Mouse (Mus musculus) forebrain, postnatal 0 days (tissue): ENCODE measurements at regions not wholly inside any gene's neighbourhood (a gene's known extent, or its start where the extent isn't known, plus 50 kb on each side); places are given as distances from the start of the nearest gene placed in this dataset.
A peak's percentile ranks its signal among the peaks of the same experiment; 100 is the strongest.

ENCODE experiments used
- ATAC-seq: fragments of 200-750 bp; cut with Nextera tagmentation; 2 replicates; pipeline ENCODE4 v1.8.0; 2017; ENCODE audit warnings: mild to moderate bottlenecking, moderate library complexity
- DNase-seq: peaks from one replicate; pipeline ENCODE4 v3.0.0-alpha.2; 2015
- H3K27ac ChIP-seq: fragments of 300-500 bp; sonication (generic); 2 replicates; pipeline ENCODE4 v1.5.1; 2014; ENCODE audit warnings: low read depth, mild to moderate bottlenecking, antibody characterized with exemption, low read length, moderate library complexity, mixed read lengths
- H3K27me3 ChIP-seq: fragments of 300-500 bp; sonication (generic); 2 replicates; pipeline ENCODE4 v1.6.1; 2014; ENCODE audit warnings: mild to moderate bottlenecking, low read length, mixed read lengths; ENCODE audit not compliant: insufficient read depth
- H3K36me3 ChIP-seq: fragments of 300-500 bp; sonication (generic); 2 replicates; pipeline ENCODE4 v1.6.1; 2014; ENCODE audit warnings: mild to moderate bottlenecking, moderate library complexity; ENCODE audit not compliant: insufficient read depth
- H3K4me1 ChIP-seq: fragments of 300-500 bp; sonication (generic); 2 replicates; pipeline ENCODE4 v1.6.1; 2014; ENCODE audit warnings: antibody characterized with exemption; ENCODE audit not compliant: insufficient read depth
- H3K4me2 ChIP-seq: fragments of 300-500 bp; sonication (generic); 2 replicates; pipeline ENCODE4 v1.6.1; 2014; ENCODE audit warnings: low read depth, mild to moderate bottlenecking, moderate library complexity
- H3K4me3 ChIP-seq: fragments of 300-500 bp; sonication (generic); 2 replicates; pipeline ENCODE4 v1.5.1; 2014; ENCODE audit warnings: low read depth, low read length, mixed read lengths
- H3K9ac ChIP-seq: fragments of 300-500 bp; sonication (generic); 2 replicates; pipeline ENCODE4 v1.6.1; 2014; ENCODE audit warnings: mild to moderate bottlenecking
- H3K9me3 ChIP-seq: fragments of 300-500 bp; sonication (generic); 2 replicates; pipeline ENCODE4 v1.6.1; 2016; ENCODE audit warnings: low read length
- CTCF ChIP-seq: sonication (generic); IDR thresholded peaks from 2 replicates; pipeline ENCODE4 v1.5.1; 2016; ENCODE audit warnings: antibody characterized with exemption, control low read depth, low read depth
- WGBS: fragments of 180-500 bp; shearing (Covaris S2); extraction: QIAGEN DNeasy Blood & Tissue Kit; methylation state at CpG from one replicate; pipeline ENCODE4 v1.1.7; 2014; 5-methylcytosine and 5-hydroxymethylcytosine counted together

DNA sequence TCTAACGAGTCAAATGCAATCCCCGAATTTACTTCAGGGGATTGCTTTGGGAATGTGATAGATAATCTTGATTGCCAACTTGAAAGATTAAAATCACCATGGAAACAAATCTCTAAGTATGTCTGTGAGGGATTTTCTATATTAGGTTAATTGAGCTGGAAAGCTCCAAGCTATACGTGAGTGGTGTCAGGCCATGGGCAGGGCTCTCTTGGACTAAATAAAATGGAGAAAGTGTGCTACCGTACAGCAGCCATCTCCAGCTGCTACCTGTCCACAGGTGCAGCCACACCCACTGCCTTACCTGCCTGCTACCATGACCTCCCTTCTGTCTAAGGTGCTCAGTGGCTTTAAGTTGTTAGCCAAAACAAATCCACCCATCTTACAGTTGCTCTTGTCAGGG, 345.0 kb upstream of the Sphkap start:
- Histone ChIP-seq H3K27ac (no peak overlapping the region), H3K9ac (no peak overlapping the region), H3K4me1 (no peaks in the 10 kb centered on the region), H3K36me3 (no peaks in the 10 kb centered on the region), H3K27me3 (no peaks in the 10 kb centered on the region), H3K4me2 (no peak overlapping the region), H3K4me3 (no peak overlapping the region), H3K9me3 (no peaks in the 10 kb centered on the region)
- WGBS = 35% methylated on average over 4 of the region's 4 CpGs
- ATAC-seq (no peak), DNase-seq (no peak)
- no peak for TF ChIP-seq CTCF

DNA sequence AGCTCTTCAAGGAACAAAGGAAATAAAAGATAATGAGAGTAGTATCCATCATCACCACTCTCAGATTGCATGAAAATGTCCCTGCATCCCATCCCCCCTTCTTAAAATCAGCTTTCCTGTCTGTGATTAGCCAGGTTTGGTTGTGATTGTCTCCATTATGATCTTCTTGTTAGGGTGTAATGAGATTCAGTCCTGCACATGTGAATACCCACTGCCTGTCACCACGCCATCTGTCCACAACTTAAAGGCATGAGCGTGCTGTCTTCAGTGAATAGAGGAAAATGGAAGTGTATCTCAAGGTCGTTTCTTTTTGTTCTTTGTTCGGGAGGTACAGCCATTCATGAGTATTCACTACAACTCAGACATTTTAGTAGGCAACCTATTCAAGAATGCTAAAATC, 341.0 kb upstream of the Sphkap start:
- ATAC-seq (peak; percentile 55), DNase-seq (peak; percentile 66)
- Histone ChIP-seq H3K27ac (0 out of 2 replicates have a peak overlapping the region, but pooled peaks have one; percentile 30), H3K27me3 (no peaks in the 10 kb centered on the region), H3K9me3 (no peaks in the 10 kb centered on the region), H3K4me2 (no peak overlapping the region), H3K4me1 (no peaks in the 10 kb centered on the region), H3K4me3 (no peak overlapping the region), H3K36me3 (no peaks in the 10 kb centered on the region), H3K9ac (no peak overlapping the region)
- no peak for TF ChIP-seq CTCF
- WGBS = 13% methylated on average over 4 of the region's 4 CpGs

DNA sequence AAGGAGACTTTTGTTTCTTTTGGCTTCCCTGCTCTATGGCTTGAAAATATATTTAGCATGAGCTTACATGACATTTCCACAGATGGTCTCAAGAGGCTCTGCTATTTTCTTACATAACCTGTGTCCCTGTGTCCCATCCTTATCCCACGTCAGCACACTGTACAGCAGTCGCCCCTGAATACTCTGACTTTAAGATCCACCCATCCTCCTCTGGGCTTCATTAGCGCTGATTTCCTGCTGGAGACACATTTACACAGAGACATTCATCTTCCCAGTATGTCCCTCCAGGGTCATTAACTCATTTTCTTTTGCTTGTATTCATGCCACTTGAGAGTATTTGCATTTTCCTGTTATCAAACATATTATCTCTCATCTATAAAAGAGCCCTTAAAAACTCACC, 340.1 kb upstream of the Sphkap start:
- no peak overlapping the region for H3K4me3 ChIP-seq
- DNase-seq (no peak), ATAC-seq (no peak)
- WGBS = 53% methylated on average over 3 of the region's 3 CpGs
- no peak for TF ChIP-seq CTCF
- no peaks in the 10 kb centered on the region for H3K9me3 ChIP-seq
- no peaks in the 10 kb centered on the region for H3K4me1 ChIP-seq
- no peak overlapping the region for H3K9ac ChIP-seq
- H3K4me2 ChIP-seq = no peak overlapping the region
- H3K27me3 ChIP-seq = no peaks in the 10 kb centered on the region
- H3K36me3 ChIP-seq = no peaks in the 10 kb centered on the region
- no peak overlapping the region for H3K27ac ChIP-seq

DNA sequence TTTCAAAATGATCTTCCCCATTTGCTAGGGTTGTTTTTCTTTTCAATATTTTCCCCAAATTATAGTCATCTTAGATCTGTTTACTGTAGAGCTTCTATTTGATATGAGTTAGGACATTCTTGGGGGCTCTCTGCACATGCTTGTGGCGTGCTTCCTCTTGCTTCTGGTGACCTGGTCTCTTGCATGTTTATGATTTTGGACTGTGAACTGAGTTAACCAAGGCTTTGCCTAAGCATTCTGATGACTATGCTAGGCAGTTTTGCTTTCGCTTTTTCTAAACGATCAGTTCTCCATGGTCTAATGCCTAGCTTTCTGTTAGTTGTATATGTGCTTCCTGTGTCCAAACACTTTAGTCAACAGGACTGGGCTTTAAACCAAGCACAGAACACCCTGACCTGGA, 339.4 kb upstream of the Sphkap start:
- Histone ChIP-seq H3K36me3 (no peaks in the 10 kb centered on the region), H3K4me1 (no peaks in the 10 kb centered on the region), H3K4me3 (no peak overlapping the region), H3K27ac (no peak overlapping the region), H3K9me3 (no peaks in the 10 kb centered on the region), H3K4me2 (no peak overlapping the region), H3K27me3 (no peaks in the 10 kb centered on the region), H3K9ac (no peak overlapping the region)
- WGBS = 95% methylated on average over 3 of the region's 3 CpGs
- ATAC-seq (no peak), DNase-seq (no peak)
- no peak for TF ChIP-seq CTCF

DNA sequence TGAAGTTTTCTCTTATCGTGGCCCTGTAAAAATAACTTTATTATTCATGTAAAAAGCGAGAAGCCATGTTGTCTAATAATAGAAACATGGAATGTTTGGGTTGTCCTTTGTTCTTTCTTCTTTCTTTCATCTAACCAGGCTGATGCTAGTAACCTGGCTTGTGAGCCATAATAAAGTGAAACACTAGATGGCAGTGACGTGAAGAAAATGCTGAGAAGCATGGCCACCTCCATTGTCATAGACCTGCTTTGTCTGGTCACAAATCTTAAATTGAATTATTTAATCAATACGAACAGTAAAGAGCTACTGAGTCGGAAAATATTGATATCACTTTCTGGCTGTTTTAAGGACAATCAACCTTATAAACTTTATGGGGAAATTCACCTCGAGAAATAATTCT, 338.0 kb upstream of the Sphkap start:
- no peaks in the 10 kb centered on the region for H3K27me3 ChIP-seq
- WGBS = 20% methylated on average over 6 of the region's 6 CpGs
- H3K9me3 ChIP-seq = no peaks in the 10 kb centered on the region
- H3K27ac ChIP-seq = peak overlapping the region; percentile 17; the same call in 1 of the 2 replicates
- no peaks in the 10 kb centered on the region for H3K36me3 ChIP-seq
- peak; percentile 87 for TF ChIP-seq CTCF
- H3K9ac ChIP-seq = no peak overlapping the region
- DNase-seq (peak; percentile 92), ATAC-seq (peak; percentile 96)
- H3K4me2 ChIP-seq = no peak overlapping the region
- H3K4me3 ChIP-seq = no peak overlapping the region
- H3K4me1 ChIP-seq = no peaks in the 10 kb centered on the region

DNA sequence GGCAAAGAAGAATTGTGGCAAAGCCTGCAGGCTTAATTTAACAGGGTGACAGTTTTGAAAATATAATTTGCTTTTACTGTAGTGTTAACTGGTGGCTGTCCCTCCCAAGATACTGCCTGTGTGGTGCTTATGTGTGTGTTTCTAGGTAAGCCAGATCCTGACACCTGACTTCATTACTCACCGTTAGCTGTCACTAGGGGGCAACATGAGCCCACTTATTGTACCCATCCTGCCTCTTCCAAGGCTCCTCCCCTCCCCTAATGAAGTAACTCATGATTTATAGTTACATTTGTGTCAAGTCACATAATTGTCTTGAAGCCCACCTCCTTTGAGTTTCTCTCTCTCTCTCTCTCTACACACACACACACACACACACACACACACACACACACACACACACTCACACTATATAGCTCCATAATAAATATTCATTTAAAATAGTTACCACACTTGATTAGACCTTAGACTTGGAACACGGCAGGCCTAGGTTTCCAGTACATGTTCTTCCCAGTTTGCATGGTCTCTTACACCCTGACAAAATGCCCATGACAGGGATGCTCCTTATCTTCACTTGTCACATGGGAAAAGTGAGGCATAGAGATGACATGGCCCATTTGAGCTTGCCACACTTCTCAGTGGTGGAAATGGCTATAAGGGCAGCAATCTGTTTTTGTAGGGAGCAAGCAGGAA, 328.6 kb upstream of the Sphkap start:
- ATAC-seq (peak; percentile 93), DNase-seq (peak; percentile 77)
- no peak overlapping the region for H3K9ac ChIP-seq
- H3K4me3 ChIP-seq = no peak overlapping the region
- WGBS = 41% methylated on average over 2 of the region's 2 CpGs
- TF ChIP-seq CTCF = peak; percentile 75
- H3K4me1 ChIP-seq = no peaks in the 10 kb centered on the region
- H3K36me3 ChIP-seq = no peaks in the 10 kb centered on the region
- no peak overlapping the region for H3K27ac ChIP-seq
- H3K27me3 ChIP-seq = no peaks in the 10 kb centered on the region
- no peak overlapping the region for H3K4me2 ChIP-seq
- no peaks in the 10 kb centered on the region for H3K9me3 ChIP-seq

DNA sequence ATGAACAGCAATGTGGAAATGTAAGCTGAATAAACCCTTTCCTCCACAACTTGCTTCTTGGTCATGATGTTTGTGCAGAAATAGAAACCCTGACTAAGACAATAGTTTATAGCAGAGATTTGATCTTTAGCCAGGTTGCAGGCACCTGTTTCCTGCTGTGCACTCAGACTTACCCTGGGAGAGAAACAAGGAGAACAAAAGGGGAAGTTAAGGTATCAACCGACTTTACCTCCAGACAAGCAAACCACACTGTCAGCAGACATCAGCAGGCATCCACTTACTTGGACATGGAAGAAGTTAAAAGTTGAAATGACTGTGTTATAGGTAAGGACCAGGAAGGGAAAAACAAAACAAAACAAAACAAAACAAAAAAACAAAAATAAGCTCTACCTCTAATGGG, 323.7 kb upstream of the Sphkap start:
- ATAC-seq = no peak
- Histone ChIP-seq H3K9me3 (no peaks in the 10 kb centered on the region), H3K4me3 (no peak overlapping the region), H3K4me1 (no peaks in the 10 kb centered on the region), H3K27ac (no peak overlapping the region), H3K27me3 (no peaks in the 10 kb centered on the region), H3K9ac (no peak overlapping the region), H3K4me2 (no peak overlapping the region), H3K36me3 (no peaks in the 10 kb centered on the region)
- 68% methylated on average over 1 of the region's 1 CpGs for WGBS
- TF ChIP-seq CTCF = no peak
- no peak for DNase-seq
